Mouse (Mus musculus) lung, postnatal 4 days (tissue): ENCODE measurements around the gene Lhfpl3.
"Not testable (repeated sequence)": the region's sequence is repeated elsewhere in the genome, so short reads cannot be mapped to it uniquely, and the experiment has no call there.

Source experiments
- DNase-seq, 2 experiments: peaks; one replicate each; pipeline ENCODE4 v3.0.0; 2021

Lhfpl3 gene

GRCm38 (mm10) chr5:22745885-22746532 lies at the start of gene Lhfpl3:
Gene Lhfpl3 (plus strand): TSS chr5:22746059.
- DNase-seq = peak; percentile 5 to 24

- not testable (repeated sequence) for DNase-seq
These were observed 39.6 kb upstream of the Lhfpl3 start for GRCm38 (mm10) chr5:22706271-22706670.

GRCm38 (mm10) chr5:22745529-22745884 lies 352 bp upstream of the Lhfpl3 start:
- no peak for DNase-seq

GRCm38 (mm10) chr5:22746533-22747021 lies 718 bp downstream of the Lhfpl3 start:
- no peak for DNase-seq

- no peak for DNase-seq
These were observed 1.4 kb downstream of the Lhfpl3 start for GRCm38 (mm10) chr5:22747305-22747704.

GRCm38 (mm10) chr5:22757261-22757660 lies 11.4 kb downstream of the Lhfpl3 start:
- no peak for DNase-seq

GRCm38 (mm10) chr5:22770726-22771125 lies 24.9 kb downstream of the Lhfpl3 start:
- DNase-seq = no peak

GRCm38 (mm10) chr5:22795361-22795760 lies 49.5 kb downstream of the Lhfpl3 start:
- no peak for DNase-seq

GRCm38 (mm10) chr5:22813426-22813825 lies 67.6 kb downstream of the Lhfpl3 start:
- DNase-seq = no peak

- DNase-seq = no peak
These were observed 84.1 kb downstream of the Lhfpl3 start for GRCm38 (mm10) chr5:22829822-22830450.

- DNase-seq = peak; percentile 22 to 66
These were observed 105.7 kb downstream of the Lhfpl3 start for GRCm38 (mm10) chr5:22851572-22851971.

- no peak for DNase-seq
These were observed 107.6 kb downstream of the Lhfpl3 start for GRCm38 (mm10) chr5:22853503-22853902.

GRCm38 (mm10) chr5:22856480-22856879 lies 110.6 kb downstream of the Lhfpl3 start:
- DNase-seq = no peak

- peak in 1 of 2 experiments; percentile 16 for DNase-seq
These were observed 115.5 kb downstream of the Lhfpl3 start for GRCm38 (mm10) chr5:22861399-22861798.

- DNase-seq = no peak
These were observed 123.2 kb downstream of the Lhfpl3 start for GRCm38 (mm10) chr5:22869031-22869430.

- no peak for DNase-seq
These were observed 126.6 kb downstream of the Lhfpl3 start for GRCm38 (mm10) chr5:22872417-22872816.

GRCm38 (mm10) chr5:22888345-22888744 lies 142.5 kb downstream of the Lhfpl3 start:
- no peak for DNase-seq

GRCm38 (mm10) chr5:22889481-22889880 lies 143.6 kb downstream of the Lhfpl3 start:
- no peak for DNase-seq

- DNase-seq = no peak
These were observed 151.4 kb downstream of the Lhfpl3 start for GRCm38 (mm10) chr5:22897228-22897627.

- DNase-seq = no peak
These were observed 151.9 kb downstream of the Lhfpl3 start for GRCm38 (mm10) chr5:22897656-22898289.

GRCm38 (mm10) chr5:22898593-22898992 lies 152.7 kb downstream of the Lhfpl3 start:
- no peak for DNase-seq

GRCm38 (mm10) chr5:22899913-22900312 lies 154.1 kb downstream of the Lhfpl3 start:
- no peak for DNase-seq

- no peak for DNase-seq
These were observed 171.3 kb downstream of the Lhfpl3 start for GRCm38 (mm10) chr5:22917197-22917596.

GRCm38 (mm10) chr5:22926171-22926570 lies 180.3 kb downstream of the Lhfpl3 start:
- DNase-seq = no peak
